Comparison of ENCODE assay signal across 12 mouse cellular contexts in the genomic region with DNA sequence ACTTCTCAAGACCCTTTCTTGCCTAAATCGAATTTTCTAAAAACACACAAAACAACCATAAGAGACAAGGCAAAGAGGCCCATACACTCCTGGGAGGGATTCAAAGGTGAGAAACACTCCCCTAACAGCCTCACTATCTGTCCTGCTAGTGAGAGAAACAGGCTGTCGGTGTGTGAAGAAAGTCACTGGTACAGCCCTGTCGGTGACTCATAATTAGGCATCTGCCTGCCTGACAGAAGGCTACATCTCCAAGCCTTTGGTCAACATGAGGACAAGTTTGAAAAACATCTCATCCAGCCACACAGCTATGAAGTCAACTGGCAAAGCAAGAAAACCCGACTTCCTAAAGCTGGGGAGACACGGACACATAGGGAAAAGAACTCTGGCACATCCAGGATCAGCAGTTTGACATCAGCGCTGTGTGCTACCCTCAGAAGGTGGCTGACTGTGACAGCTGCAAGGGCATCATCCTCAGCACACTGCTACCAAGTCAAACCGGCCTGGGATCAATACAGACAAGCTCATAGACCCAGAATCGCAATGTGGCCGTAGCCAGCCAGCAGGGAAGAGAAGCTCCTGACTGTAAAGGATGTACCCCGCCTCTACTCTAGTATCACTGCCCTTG. TPM values are rescaled to one million over a fixed set of nuclear protein-coding genes. Genes with fewer than 3 reads are reported as not detected.
DNase-seq lines count a peak whose midpoint lies in the region; ATAC-seq and TF ChIP-seq lines count a peak whose summit lies in the region.
"Had no signal": no experiment of that assay in that cellular context is flagged by ENCODE, and none has a peak within 500 bp of the region (broad histone marks: within the 10 kb centered on the region; RNA-seq: fewer than 3 reads in every experiment).

No protein-coding gene starts in this region.

- WGBS in intestine, embryonic 14.5 days: 37% methylated on average over 10 of the region's 10 CpGs
- 44% methylated on average over 10 of the region's 10 CpGs for WGBS in stomach, postnatal 0 days

- intact Hi-C loops in heart, postnatal 25 days (cut with DNase I): no loop called here

- H3K9ac ChIP-seq in intestine, embryonic 14.5 days (ENCODE audit: low read length): no peak overlapping the region
- H3K9ac ChIP-seq in stomach, postnatal 0 days (ENCODE audit: low read length): peak overlapping the region; percentile 23; the same call in 1 of the 2 replicates
- H3K9ac ChIP-seq: midbrain, embryonic 13.5 days had no signal

- H3K27ac ChIP-seq in intestine, embryonic 14.5 days (ENCODE audit: low read depth): peak overlapping the region; percentile 93
- H3K27ac ChIP-seq in stomach, postnatal 0 days (replicated peaks): peak overlapping the region; percentile 88
- H3K27ac ChIP-seq: midbrain, embryonic 13.5 days had no signal

- DNase-seq in heart, adult 11 months: peak; percentile 96
- no peak for DNase-seq in heart, postnatal 25 days (ENCODE audit: low spot score)
- DNase-seq in intestine, embryonic 14.5 days (ENCODE audit: low spot score): no peak
- no peak for DNase-seq in stomach, postnatal 0 days (ENCODE audit: low spot score)
- DNase-seq in urinary bladder, postnatal 25 days (ENCODE audit: low spot score): no peak
- DNase-seq: cerebellum, adult 9-11 months; kidney, adult 2 months had no signal

- no peak for TF ChIP-seq CTCF in stomach, postnatal 0 days (IDR thresholded peaks at IDR 0.05; ENCODE audit: low read depth)

- H3K4me2 ChIP-seq in intestine, embryonic 14.5 days (ENCODE audit: low read length): peak overlapping the region; percentile 20; the same call in 1 of the 2 replicates
- no peak overlapping the region; the same call in 1 of the 2 replicates for H3K4me2 ChIP-seq in stomach, postnatal 0 days (replicated peaks; ENCODE audit: low read depth)
- H3K4me2 ChIP-seq: midbrain, embryonic 13.5 days had no signal

- H3K4me3 ChIP-seq in megakaryocyte, embryonic 14.5 days (replicated peaks): peak overlapping the region; percentile 44
- H3K4me3 ChIP-seq in intestine, embryonic 14.5 days (ENCODE audit: low read depth, low read length): no peak overlapping the region
- no peak overlapping the region for H3K4me3 ChIP-seq in stomach, postnatal 0 days (ENCODE audit: low read depth, low read length)
- H3K4me3 ChIP-seq: erythroblast, embryonic 14.5 days; midbrain, embryonic 13.5 days had no signal

- no peaks in the 10 kb centered on the region for H3K9me3 ChIP-seq in megakaryocyte, embryonic 14.5 days
- H3K9me3 ChIP-seq in intestine, embryonic 14.5 days (ENCODE audit: control insufficient read depth, low read length): no peaks in the 10 kb centered on the region
- no peaks in the 10 kb centered on the region for H3K9me3 ChIP-seq in stomach, postnatal 0 days (ENCODE audit: control insufficient read depth, low read length)
- H3K9me3 ChIP-seq: midbrain, embryonic 13.5 days had no signal

- no peaks in the 10 kb centered on the region for H3K27me3 ChIP-seq in megakaryocyte, embryonic 14.5 days (replicated peaks)
- H3K27me3 ChIP-seq in intestine, embryonic 14.5 days (replicated peaks; ENCODE audit: control insufficient read depth, insufficient read depth, low read length): no peaks in the 10 kb centered on the region
- H3K27me3 ChIP-seq in stomach, postnatal 0 days (ENCODE audit: control insufficient read depth, insufficient read depth, low read length): no peaks in the 10 kb centered on the region
- H3K27me3 ChIP-seq: midbrain, embryonic 13.5 days had no signal

- H3K4me1 ChIP-seq in megakaryocyte, embryonic 14.5 days: peaks cover 97% of the 10 kb centered on the region
- H3K4me1 ChIP-seq in intestine, embryonic 14.5 days (replicated peaks; ENCODE audit: control insufficient read depth, insufficient read depth, low read length): peaks cover 76% of the 10 kb centered on the region
- H3K4me1 ChIP-seq in stomach, postnatal 0 days (replicated peaks; ENCODE audit: control insufficient read depth, insufficient read depth): peaks cover 21% of the 10 kb centered on the region
- H3K4me1 ChIP-seq: midbrain, embryonic 13.5 days had no signal

- no peak for ATAC-seq in megakaryocyte, adult 5-6 weeks (ENCODE audit: poor library complexity, severe bottlenecking)
- ATAC-seq in intestine, embryonic 14.5 days (replicated peaks; ENCODE audit: low FRiP score, low TSS enrichment, low read depth): no peak
- no peak for ATAC-seq in stomach, postnatal 0 days (ENCODE audit: low FRiP score, low TSS enrichment)
- no peak for ATAC-seq in monocyte, adult 5-6 weeks (replicated peaks; ENCODE audit: insufficient number of reproducible peaks, low FRiP score, low TSS enrichment, poor library complexity, severe bottlenecking)
- ATAC-seq: midbrain, embryonic 13.5 days had no signal

- peaks cover 14% of the 10 kb centered on the region for H3K36me3 ChIP-seq in megakaryocyte, embryonic 14.5 days (replicated peaks; ENCODE audit: low read length)
- H3K36me3 ChIP-seq in intestine, embryonic 14.5 days (ENCODE audit: control insufficient read depth, insufficient read depth, low read length): no peaks in the 10 kb centered on the region
- H3K36me3 ChIP-seq in stomach, postnatal 0 days (ENCODE audit: control insufficient read depth, insufficient read depth, low read length): no peaks in the 10 kb centered on the region
- H3K36me3 ChIP-seq: midbrain, embryonic 13.5 days had no signal

- no peak for TF ChIP-seq EP300 in stomach, postnatal 0 days (optimal IDR thresholded peaks at IDR 0.05)

RNA-seq across cellular contexts. Expression of gene Arhgap10, which starts 30.1 kb away (rescaled TPM):
- total RNA-seq in heart, postnatal 25 days (2021): 10 to 100 TPM; 51.2 to 58.0 TPM
- 88.6 and 107 TPM in 2 replicates for polyA plus RNA-seq in megakaryocyte, embryonic 14.5 days (2012; ENCODE audit: insufficient read depth, low replicate concordance)
- 3.9 and 5.2 TPM in 2 replicates for total RNA-seq in megakaryocyte, adult 5-6 weeks (2015)
- 7.7 and 11.7 TPM in 2 replicates for total RNA-seq in megakaryocyte, adult 5-6 weeks (2017)
- polyA plus RNA-seq in intestine, embryonic 14.5 days (2014; fragmentation: Nextera tagmentation; extraction: Ambion mirVana): 33.6 and 37.0 TPM in 2 replicates
- polyA plus RNA-seq in stomach, postnatal 0 days (2015; fragmentation: Nextera tagmentation; extraction: Ambion mirVana): 18.8 TPM in 2 replicates
- 6.9 to 51.9 TPM (median 11.5 TPM) in 3 replicates for total RNA-seq in monocyte, adult 5-6 weeks (2017)
